Mouse (Mus musculus) spleen, postnatal 14 days (tissue): ENCODE measurements at regions not wholly inside any gene's neighbourhood (a gene's known extent, or its start where the extent isn't known, plus 50 kb on each side); places are given as distances from the start of the nearest gene placed in this dataset.

Experiments used
- DNase-seq, 2 experiments: peaks; one replicate each; pipeline ENCODE4 v3.0.0; 2021 to 2022; ENCODE audit warnings: low spot score in 2 of 2

DNA sequence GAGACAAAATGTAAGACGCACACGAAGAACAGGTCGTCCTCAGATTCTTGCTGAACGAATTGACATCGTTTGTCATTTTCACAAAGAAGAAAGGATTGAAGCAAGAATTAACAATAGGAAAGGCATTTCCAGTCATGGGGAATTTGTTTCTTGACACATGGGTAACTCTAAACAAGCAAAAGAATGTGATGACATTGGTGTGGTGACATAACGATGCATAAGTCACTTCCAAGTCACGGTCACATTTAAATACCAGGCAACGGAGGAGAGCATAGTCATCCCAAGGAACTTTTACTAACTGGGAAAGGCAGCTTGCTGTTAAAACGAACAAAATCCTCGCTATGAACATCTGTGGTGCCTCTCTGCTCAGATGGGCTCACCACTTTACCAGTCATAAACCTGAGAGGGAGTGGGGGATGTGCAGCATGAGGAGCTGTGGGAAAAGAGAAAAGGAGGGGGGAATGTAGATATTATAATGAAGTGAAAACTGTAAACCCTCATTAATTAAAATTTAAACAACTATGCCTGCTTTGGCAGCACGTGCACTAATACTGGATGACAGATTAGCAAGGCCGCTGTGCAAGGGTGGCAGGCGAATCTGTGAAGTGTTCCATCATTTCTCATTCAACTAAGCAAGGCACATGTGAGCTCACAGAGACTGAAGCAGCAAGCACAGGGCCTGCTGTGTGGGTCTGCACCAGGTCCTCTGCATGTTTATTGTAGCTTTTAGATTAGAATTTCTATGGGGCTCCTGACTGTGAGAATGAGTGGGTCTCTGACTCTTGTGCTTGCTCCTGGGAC is 167.2 kb upstream of the Dkk2 start:
- DNase-seq, result no peak

DNA sequence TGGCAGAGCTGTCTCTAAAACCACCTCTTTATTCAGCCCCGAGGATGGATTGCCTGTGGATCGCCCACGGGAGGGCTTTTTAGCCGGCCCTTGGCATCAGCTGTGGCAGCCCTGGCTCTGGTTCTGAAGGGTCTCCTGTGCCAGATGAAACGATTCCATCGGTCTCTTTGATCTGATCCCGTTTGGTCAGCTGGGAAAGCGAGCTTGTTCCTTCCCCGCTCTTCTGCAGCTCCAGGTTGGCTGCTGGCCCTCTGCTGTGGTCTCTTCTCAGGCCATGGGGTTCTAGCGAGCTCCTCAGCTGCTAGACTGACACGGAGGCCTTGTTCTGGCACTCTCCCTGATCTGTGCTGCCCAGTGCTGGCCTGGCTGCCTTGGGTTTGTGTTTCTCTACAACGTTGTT is 165.6 kb upstream of the Dkk2 start:
- no peak for DNase-seq

DNA sequence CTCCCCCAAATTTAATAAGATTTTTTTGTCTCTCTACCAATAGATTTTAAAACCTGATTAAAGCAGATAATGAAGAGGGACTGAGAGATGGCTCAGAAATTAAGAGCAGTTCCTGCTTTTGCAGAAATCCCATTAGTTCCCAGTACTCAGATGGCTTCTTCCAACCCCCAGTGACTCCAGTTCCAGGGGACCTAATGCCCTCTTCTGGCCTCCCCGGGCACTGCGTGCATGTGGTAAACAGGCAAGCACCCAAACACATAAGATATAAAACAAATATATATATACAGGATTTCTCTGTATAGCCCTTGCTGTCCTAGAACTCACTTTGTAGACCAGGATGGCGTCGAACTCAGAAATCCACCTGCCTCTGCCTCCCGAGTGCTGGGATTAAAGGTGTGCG is 163.9 kb upstream of the Dkk2 start:
- DNase-seq, result no peak

DNA sequence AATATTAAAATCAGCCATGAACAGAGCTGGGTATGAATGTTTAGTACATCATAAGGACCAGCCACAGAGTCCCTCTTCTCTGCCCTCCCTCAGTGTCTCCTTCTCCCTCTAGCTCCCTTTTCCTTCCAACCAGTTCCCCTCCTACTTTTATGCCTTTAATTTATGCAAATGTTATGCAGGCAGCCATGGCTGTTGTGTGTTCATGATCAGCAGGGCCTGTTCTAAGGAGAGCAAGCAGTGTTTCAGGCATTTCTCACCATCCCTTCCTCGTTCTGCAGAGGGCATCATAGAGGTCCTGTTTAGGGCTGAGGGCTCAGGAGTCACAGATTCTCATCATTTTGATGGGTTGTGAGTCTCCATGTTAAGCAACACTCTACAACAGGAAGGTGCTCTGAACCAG is 162.4 kb upstream of the Dkk2 start:
- no peak for DNase-seq

DNA sequence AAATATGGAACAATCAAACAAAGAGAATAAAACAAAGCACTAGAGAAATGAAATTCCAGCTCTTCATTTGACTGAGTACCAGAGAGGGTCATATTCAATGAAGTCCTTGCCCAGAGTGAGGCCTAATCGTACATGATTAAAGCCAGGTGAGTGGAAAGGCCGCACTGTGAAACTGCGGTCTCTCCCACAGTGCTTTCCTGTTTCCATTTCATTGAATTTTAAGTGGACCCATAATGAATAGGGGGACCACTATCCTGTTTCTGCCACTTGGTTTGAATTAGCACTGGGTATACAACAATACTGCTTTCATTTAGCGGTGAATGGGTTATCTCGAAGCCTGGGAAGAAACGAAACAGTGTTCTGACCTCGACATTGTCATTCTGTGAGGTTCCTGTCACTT is 144.2 kb upstream of the Dkk2 start:
- no peak for DNase-seq

DNA sequence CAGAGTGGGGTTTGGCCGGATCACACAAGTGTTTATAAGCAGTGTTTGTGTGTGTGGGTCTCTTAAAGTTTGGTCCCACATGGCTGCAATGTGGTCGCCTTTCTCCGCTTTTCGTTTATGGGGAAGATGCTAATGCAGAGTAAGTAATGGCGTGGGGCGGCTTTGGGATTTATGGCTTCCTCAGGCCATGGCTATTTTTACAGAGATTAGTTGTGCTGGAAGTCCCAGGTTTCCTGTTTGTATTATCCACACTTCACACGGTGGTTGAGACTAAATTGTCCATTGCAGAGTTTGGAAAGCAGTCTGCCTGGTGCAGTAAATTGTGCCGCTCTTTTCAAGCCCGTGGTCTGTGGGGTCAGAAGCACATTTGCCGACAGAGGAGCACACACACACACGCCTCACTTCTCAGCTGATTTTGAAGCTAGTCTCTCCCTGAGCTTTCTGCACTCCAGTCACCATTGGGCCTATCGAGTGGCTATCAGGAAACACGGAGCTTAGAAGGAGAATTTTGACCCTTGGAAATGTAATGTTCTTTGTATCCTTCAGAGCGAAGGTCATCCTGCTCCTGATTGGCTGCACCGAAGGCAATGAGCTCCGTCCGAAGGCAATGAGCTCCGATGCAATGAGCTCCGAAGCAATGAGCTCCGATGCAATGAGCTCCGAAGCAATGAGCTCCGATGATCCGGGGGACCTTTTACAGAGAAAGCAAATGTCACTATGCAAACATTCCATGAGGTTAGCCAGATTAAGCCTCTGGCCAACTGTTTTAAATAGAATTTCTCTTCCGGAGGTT is 142.9 kb upstream of the Dkk2 start:
- DNase-seq, result no peak

DNA sequence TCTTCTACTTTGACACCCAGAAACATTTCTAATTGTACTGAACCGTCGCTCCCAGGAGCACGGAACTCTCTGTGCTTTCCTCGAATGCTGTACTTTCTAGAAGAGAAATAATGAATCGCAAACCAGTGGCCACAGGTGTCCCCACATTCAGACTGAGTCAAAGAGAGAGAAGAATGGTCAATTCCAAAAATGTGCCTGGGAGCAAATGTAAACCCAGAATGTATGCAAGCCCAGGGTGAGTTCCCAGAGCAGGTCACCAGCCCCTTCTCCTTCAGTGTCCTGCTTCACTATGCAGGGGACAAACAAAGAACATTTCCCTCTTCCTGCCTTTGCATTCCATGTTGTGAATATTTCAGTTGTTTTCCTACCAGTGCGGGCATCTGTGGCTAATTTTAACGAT is 141.7 kb upstream of the Dkk2 start:
- no peak for DNase-seq

DNA sequence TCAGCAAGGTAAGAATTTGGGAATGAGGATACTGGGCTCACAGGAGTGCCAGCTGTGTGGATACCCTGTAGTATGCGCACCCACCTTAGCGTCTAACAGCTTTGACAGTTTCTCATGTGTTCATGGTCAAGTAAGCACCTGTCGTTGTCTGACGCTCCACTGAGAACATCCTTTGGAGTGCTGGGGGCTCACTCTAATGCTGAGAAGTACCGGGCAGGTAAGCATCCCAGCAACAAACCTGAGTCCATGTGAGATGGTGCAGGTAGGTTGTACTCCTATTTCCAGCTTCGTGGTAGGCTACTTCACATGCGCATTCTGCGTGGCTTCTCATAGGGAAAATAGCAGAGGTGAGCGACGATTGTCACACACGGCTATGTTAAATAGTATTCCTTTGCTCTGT is 129.3 kb upstream of the Dkk2 start:
- no peak for DNase-seq

DNA sequence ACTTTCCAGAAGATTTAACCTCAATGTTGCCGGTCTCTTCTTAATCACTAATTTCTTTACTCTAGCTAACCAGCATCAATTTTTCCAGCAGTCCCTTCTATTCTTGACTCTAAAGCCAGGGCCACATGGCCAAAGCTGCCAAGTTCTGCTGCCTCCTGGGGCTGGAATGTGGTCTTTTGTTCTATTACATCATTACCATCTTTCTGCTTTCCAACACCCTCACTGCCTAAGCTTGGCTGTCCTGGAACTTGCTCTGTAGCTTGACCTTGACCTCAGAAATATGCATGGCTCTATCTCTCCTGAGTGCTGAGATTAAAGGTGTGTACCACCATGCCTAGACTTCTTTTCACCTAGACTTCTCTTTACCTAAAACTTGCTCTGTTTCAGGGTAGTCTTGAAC is 124.5 kb upstream of the Dkk2 start:
- DNase-seq, result no peak

DNA sequence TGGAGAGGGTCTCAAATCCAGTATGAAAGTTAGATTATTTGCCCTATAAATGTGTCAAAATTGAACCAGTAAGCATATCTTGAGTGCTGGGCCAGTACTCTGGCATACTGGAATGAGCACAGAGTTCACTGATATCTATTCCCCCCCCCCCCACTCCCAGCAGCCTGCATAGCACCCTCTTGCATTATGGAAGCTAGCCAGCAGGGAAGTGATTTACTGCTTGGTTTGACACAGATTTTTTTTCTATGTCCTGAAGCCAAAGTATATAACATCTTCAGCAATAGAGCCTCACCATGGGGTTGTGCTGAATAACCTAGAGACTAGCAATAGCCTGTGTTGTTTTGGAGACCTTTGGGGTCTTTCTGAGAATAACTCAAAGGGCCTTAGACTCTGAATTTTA is 123.5 kb upstream of the Dkk2 start:
- no peak for DNase-seq

DNA sequence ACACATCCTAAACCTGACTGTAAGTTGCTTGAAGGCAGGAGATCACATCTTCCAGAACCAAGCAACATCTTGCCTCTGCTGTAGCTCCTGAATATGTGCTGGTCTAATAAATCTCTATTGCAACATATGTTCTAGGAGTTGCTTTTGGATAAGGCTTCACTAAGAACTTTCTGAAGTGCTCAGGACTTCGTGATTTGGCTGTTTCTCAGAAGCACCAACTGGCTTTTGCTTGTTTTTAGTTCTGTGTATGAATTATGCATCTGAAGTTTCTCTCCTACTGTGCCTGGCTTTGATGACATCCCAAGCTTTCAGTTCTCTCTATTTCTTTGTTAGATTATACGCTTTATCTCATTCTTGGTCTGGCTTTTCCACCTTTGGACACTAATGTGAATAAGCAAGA is 122.2 kb upstream of the Dkk2 start:
- DNase-seq, result no peak

DNA sequence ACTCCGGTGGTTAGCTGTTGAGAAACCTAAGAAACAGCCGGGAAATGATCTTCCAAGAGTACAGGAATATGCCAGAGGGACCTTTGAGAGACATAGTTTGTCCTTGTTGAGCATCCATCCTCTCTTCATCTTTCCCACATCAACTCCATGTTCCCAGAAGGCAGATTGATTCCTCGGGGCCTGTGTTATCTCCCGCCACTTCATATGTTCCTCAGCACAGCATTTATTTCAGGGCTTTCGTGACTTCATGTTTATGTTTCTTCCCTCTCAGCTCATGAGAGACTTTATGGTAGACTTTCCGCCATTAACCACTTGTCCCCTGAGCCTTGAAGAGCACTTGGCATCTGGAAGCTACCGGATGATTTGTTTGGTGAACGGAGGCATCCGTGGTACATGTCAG is 120.1 kb upstream of the Dkk2 start:
- no peak for DNase-seq

DNA sequence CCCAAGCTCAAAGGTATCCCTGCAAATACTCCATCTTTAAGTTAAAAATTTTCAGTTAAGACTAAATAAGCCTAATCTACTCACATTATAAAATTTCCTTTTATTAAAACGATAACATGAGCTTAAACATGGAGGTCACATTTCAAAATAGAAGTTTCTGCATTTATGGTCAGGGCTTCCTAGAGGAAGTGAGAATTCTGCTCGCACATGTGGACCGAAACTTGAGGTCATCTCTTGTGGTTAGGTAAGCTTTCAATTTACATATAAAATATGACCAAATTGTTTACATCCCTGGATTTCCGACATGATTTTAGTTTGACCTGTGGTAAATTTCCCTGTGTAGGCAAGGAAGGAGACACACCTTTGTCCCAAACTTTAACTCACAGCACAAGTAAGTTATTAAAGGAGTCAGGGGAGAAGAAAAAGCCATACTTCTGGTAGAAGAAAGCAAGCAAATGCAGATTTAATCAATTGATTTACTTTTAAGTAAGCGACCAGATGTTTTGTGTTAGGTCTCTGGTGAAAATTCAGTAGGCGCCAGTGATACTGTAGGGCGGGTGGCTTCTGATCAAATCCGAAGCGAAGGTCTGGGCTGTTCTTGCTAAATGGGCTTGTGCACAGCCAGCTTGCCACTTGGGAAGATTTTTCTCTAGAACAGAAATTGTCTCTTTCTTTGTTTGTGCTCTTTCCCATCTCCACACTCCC is 119.5 kb upstream of the Dkk2 start:
- no peak for DNase-seq

DNA sequence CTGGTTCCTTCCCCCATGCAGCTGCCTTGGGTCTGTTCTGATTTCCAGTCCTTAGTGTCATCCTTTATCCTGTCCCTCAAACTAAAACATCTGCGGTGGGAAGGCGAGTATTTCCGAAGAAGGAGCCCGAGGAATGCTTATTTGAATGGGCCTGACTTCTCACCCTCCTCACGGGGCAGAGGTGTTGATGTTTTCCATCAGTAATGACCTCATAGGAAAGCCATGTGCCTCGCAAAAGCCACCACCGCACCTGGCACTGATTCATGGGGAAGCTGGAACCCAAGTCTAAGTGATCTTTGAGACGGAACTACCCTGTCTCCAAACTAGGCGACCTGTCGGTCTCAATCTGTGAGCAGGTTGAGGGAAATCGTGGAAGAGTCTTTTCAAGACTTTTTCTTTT is 117.8 kb upstream of the Dkk2 start:
- DNase-seq, result no peak

DNA sequence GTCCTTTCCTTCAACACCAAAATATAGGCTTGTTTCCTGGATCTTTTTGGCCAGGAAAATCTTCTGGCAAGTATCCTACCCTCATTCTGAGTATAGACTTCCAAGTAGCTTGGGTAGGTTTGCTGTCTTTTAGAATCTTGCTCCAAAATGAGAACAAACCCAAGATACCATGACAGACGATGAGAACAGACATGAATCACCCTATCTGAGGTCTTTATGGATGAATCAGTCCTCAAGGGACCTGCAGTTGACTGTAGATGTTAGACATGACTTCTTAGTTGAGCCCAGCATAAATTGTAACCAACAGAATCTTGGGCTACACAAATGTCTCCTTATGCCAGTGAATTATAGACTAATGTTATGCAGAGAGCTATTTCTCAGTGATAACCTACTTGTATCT is 114.3 kb upstream of the Dkk2 start:
- no peak for DNase-seq

DNA sequence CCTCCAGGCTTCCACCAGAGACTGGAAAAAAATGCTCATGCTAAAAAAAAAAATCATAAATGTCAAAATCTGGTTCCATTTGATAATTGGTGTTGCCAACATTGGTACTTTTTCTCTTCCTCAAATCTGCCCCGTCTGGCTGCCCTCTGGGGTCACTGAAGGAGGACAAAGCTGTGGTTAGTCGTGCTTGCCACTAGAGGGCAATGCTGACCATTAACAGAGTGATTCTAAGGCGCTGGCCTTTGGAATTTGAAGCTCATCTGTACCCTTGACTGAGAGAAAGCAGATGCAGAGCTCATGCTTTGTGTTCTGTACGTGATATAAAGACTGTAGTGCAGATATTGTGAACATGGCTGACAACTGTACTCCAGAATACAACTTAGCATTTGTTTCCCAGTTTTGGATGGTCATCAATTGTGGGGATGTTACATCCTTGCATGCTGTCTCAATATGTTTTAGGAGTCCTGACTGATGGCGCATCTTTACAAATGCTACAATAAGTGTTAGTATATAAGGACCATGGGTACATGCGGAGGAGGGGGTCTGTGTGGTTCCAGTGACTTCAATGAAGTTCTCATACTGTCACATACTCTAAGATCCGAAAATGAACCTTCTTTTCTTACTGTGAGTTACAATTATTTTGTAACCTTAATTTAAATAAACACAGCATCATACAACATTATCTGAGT is 109.0 kb upstream of the Dkk2 start:
- DNase-seq, result no peak

DNA sequence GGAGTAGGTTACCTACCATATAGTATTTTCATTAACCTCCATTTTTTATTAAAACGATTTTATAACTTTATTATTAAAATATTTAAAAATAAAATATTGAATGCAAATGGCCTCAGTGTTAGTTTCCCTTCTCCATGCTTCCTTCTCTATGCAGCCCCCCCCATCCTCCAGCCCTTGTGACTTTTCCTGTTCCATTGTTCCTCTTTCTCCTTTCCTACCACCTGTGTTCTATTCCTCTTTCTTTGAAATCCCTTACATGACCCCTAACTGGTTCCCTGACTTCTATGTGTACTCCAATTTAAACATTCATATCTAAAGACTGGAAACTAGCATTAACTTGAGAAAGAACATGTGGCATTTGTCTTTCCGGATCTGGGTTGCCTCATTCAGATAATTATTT is 101.8 kb upstream of the Dkk2 start:
- DNase-seq, result no peak

DNA sequence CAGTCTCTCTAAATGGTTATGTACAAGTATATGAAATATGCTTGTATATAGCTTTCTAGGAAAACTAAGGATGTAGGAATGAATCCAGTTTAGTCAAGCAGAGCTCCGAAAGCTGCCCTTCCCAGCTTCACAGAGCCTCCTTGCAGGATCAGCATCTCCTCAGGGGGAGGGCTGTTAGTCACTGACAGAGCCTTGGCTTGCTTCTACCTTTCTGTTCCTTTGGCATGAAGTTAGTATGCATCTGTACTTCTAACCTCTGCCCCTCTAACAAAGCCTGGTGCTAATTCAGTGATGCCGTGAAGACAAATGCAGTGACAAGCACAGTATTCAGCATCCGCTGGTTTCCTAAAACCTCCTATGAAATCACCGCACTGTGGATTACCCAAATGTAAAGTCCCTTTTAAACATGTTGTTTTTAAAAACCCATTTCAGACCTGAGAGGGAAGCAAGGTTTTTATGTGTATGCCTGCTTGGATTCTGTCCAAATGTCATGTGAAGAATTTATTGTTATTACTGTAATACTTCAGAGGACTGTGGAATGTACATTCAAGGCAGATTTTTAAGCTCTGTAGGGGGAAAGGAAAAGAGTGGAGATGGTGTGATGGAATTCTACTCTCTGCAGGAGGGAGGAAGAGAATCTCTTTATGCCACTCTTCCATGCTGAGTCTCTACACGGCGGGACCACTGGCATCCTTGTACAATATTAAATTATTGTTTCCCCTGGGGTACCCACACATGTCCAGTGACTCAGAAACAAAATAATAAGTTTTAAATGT is 86.1 kb upstream of the Dkk2 start:
- no peak for DNase-seq

DNA sequence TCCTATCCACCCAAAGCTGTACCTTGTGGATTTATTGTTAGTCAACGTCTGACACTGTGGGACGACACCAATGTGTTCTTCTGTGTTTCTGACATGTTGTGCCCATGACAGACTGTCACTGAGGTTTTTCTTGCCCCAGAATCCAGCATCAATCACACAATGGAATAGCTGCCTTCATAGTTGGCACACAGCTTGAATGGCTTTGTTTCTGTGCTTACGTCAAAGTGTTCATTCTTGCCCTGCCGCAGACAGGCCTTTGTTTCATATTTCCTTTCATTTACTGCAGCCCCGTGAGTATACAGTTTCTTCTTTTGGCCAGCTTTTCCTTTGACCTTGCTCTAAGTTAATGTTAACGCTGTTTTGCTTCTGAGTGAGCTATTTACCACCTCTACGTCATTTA is 78.9 kb upstream of the Dkk2 start:
- DNase-seq, result no peak

DNA sequence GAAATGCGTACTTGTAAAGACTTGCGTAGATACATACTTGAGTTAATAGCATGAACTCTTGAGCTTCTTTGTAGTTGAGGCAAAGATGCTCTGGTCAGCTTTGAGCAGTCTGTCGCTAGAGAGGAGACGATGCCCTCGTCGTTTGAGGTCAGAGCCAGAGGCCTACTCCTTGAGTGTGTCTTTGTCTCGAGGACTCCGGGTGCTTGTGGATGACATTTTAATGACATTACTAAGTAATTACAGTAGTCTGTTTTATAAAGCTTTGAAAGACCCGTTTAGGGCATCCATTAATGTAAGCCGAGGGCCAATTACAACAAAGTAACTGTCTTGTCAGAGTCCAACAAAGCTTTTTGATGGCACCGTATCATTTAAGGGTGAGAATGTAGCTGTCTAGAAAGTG is 78.2 kb upstream of the Dkk2 start:
- no peak for DNase-seq

DNA sequence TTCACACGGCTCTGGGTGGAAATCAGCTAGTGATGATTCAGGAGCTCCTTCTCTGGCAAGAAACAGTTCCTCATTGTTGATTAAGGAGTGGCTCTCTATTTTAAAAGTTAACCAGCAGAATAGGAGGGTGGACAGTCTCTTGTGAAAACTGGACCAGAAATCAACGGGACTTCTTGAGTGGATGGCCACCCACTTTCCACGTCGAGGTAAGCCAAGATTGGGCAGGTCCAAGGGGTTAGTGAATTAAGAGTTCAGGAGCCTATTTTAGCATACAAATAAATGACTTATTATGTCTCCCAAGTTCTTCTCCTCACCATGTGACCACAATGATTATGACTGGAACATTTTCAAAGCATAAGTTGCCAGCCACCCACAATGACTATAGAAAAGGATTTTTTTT is 77.7 kb upstream of the Dkk2 start:
- DNase-seq, result no peak

DNA sequence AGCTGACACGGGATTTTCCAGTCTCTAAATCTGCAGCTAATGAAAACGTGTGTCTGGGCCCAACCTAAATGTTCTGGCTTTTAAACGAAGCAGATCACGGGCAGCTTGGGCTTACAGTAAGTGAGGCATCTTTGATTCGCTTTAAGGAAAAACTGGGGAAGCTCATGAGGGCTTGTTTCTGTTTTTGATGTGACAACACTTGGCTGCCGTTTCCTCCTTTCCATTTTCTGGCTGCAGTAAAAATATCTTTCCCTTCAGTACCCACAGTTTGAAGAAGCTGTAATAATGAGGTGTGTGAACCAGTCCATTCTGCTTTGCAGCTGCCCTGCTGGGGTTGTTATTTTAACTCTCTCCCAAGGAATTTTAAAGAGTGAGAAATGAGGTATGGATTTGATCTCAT is 69.9 kb upstream of the Dkk2 start:
- no peak for DNase-seq
